Mouse (Mus musculus): ENCODE results near the gene Epha7.

Gene Epha7

DNA sequence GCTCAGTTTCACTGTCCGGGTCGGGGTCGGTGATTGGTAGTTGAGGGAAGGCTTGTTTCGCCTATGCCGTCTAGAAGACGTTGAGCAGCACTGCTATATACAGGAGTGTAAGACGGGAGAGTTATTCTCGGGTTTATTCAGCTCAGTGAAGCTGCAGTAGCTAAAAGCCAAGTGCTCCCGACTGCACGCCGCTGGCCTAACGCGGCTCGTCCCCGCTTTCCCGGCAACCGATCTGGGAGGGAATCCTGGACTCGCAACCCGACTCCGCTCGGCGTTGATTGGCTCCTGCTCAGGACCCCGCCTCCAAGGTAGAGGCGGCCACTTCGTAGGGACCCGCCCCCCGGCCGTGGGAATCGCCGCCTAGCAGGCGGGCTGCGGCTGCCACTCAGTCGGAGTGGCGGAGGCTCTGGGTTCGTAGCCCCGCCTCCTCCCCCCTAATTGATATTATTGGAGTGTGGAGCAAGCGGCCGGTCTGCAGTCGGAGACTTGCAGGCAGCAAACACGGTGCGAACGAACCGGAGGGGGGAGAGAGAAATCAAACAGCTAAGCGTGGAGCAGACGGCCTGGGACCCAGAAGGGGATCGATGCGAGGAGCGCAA lies at the start of gene Epha7:
Epha7 (plus strand) TSS at position 441 of the 599 bp plus-strand sequence.
- DNase-seq = peak; percentile 55

DNA sequence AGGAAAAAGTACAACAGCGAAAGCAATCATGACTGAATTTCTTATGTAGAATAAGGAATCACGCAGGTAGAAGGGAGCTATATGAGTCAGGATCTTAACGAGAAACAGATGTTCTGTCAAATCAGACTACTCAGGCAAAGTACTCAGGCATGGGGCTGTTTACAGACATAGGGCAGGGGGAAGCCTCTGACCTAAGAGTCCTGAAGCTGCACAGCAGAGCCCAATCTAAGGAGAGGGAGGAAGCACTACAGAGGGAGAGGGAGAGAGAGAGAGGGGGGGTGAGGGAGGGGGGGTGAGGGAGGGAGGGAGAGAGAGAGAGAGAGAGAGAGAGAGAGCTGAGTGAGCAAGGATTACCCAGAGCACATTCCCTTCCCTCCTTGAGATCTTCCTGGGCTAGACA lies 29.0 kb upstream of the Epha7 start:
- no peak for DNase-seq

DNA sequence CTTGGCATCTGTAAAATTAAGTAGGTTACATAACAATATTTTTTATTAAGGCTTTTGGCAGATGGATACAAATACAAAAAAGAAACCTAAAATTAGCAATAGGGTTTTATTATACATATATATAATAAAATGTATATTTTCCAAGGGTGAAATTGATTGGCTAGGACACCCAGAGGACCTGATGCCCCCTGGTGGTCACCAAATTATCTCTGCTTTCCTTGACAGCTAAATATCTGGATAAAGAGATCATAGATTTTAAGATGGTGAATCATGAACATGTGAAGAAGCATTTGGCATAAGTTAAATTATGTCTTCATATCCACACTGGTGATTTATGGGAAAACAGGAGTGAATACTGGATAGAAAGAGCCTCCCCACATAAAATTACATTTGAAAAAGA lies 4.1 kb upstream of the Epha7 start:
- DNase-seq = peak; percentile 19

DNA sequence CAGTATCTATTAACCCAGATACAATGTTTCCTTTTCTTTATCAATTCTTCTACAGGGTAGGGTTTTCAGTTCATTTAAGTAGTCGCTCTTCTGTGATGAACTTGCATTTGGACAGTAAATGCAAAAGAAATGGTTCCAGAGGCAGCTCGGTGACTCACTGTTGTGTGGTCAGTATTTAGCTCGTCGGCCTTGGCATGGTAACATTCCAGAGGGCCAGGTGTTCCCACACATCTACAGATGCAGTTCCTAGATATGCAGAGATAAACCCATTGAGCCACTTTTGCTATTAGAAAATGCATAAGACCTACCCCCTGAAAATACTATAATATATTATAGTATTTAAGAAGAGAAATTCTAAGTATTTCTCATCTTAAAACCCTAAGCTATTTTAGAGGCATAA lies 3.2 kb upstream of the Epha7 start:
- no peak for DNase-seq

DNA sequence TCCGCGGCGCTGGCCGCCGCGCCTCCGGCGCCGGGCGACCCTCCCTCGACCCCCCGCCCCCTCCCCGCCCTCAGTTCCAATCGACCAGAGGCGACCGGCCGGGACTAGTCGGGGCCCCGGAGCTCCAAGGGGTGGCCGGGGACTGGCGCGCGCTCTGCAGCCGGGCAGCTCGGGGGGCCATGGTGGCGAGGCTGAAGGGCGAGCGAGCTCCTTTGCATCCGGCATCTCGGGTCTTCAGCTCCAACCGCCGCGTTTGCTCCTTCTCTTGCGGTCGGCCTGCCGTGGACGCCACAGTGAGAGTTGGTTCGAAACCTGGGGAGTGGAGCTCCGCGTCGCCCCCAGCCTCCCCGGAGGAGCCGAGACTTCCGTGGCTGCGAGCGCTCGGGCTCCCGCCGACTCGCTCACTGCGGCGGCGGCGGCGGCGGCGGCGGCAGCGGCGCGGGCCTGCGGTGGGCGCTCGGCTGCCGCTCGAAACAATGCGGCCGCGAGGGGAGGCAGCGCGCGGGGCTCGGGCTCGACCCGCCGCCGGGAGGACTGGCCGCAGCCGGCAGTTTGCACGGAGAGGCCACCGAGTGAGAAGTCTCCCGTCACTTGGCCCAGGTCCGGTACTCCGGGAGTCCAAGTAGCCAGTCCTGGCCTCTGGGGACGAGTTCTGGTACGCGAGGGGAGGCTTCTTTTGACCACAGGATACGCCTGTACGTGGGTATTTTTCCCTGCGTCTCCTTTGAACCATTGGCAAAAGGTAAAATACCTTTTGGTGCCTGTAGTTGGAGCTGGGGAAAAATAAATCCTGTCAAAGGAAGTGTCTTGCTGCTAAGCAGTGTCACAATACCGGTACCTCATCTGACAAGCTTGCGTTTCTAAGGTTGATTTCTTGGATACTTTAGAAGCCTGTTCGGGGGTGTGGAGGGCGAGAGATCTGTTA lies 882 bp downstream of the Epha7 start:
- DNase-seq = peak; percentile 5

DNA sequence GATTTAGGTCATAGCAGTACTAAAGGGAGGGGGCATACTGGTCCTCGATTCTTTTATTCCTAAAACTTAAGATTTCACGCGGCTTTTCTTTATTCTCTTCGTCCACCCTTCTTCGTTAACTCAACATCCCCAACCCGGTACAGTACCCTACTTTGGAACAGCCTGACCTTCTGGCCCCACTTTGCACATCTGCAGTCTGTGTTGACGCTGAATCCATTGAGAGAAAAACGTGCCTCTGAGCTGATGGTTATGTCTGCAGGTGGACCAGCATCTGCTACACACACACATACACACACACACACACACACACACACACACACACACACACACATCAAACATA lies 1.5 kb downstream of the Epha7 start:
- DNase-seq = no peak

DNA sequence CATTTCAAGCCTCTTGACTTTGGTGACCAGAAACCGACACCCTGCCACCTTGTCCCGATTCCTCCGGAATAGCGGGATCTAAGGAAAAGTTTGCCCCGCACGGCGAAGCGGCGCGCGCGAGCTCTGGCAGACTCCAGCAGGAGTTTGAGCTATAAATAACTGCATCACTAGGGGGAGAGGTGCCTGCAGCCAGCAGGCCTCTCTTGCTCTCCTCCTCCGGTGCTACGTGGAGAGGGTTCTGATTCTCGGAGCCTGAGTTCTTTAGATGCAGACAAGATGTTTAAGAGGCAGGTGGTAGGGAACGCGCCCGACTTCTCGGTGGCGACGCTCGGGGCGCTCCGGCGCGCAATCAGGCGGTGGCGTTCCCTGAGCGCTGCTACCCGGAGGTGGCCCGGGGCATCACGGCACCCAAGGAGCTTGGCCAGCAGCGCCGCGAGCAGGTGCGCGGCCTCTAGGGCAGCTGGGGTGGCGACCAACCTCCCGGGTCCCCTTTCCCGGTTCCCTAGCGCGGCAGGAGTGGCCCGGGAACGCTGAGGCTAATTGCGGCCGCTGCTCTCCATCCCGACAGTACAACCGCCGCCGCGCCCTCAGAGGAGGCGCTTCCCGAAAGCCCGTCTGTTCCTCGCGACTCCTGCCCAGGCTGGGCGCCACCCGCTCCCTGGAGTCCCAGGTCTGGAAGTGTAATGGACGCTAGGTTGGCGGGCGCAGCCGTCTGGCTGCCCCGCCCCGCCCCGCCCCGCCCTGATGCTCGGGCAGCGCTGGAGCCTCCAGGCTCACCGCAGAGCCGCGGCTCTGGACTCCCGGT lies 2.1 kb downstream of the Epha7 start:
- peak; percentile 3 for DNase-seq

DNA sequence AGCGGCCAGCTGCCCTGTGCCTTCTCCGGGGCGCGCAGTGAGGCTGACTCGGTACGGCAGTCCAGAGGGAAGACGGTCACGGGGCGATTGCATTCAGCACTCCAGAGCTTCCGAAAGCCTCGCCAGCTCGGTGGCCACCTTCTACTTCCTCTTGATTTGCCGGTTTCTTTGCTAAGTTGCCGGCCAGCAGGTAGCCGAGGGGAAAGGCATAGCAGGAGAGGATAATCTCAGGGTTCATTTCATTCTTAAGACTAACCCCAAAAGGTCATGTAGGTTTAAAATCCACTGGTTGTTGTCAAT lies 2.6 kb downstream of the Epha7 start:
- no peak for DNase-seq

DNA sequence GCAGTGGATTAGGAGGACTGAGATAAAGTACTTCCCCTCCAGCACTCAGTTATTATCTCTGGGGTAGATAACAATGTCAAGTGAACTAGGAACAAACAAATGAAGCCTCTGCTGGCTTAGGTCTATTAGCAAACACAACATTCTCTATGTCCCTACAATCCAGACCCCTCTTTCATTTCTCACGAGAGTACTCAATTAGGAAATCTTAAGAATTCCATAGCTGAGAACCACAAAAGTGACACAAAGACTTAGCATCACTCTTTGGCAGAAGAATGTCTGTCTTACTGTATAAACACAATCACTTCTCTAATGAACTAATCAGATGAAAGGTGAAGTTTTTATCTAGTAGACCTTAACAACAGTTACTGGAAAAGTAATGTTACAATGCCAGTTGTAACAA lies 10.7 kb downstream of the Epha7 start:
- DNase-seq = no peak

DNA sequence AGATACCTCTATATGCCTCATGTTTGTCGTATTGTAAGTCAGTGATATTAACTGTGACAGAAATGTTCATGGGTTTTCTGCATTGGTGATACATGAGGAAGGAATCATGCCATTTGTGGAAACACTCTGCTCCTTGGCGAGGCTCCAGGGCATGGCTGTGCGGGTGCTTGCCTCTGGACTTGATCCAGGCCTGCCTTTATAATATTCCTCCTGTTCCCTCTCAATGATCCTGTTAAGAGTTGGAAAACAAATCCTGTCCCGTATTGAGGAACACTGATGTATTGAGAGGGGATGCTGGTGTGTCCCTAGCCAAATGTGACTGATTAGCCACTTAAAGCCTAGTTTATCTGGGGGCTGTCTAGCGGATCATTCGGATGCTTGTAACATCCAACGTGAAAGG lies 11.7 kb downstream of the Epha7 start:
- no peak for DNase-seq

DNA sequence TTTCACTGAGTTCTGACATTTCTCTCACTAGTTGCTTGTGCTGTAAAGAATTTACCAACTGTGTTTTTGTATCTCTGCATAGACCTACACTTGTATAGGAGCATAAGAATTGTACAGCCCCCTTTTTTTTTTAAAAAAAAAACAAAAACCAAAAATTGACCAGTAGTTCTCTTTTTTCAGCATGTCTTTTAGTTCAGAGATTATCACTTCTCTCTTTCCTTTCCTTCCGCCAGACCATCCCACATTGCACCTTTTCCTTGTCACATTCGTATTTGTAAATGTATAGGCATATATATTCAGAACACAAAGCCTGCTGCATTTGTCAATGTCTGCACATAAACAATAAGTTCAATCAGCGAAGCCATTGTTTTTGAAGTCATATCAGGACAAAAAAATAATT lies 24.7 kb downstream of the Epha7 start:
- no peak for DNase-seq

DNA sequence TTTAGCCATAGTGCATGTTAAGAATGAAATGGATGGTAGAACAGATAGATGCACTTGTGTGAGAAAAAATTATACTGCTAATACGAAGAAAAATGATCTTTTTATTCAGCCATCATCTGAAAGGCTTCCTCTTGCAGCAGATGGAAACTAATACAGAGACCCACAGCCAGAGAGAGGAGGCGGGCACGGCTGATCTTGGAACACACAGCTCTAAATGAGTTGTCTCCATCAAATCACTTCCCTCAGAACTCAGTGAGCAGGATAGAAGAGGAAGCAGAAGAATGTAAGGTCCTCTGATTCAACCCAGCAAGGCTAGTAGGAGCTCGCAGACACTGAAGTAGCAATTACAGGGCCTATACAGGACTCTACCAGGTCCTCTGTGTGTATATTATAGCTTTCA lies 33.4 kb downstream of the Epha7 start:
- no peak for DNase-seq

DNA sequence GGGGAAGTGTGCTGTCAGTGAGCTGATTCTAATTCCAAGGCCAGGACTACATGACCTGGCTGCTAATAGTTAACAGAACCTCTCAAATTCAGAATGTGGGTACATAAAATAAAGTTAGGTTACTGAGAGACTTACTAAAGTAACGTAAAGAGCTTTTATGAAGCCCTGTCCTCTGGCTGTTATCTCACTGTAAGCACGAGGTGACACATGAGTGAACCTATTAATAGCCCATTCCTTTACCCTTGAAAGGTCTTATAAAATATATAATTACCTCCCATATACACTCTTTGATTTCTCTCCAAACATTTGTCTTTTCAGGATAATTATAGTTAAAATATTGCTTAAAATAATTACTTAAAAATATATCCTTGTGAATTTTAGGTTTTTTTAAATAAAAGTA lies 37.5 kb downstream of the Epha7 start:
- no peak for DNase-seq

DNA sequence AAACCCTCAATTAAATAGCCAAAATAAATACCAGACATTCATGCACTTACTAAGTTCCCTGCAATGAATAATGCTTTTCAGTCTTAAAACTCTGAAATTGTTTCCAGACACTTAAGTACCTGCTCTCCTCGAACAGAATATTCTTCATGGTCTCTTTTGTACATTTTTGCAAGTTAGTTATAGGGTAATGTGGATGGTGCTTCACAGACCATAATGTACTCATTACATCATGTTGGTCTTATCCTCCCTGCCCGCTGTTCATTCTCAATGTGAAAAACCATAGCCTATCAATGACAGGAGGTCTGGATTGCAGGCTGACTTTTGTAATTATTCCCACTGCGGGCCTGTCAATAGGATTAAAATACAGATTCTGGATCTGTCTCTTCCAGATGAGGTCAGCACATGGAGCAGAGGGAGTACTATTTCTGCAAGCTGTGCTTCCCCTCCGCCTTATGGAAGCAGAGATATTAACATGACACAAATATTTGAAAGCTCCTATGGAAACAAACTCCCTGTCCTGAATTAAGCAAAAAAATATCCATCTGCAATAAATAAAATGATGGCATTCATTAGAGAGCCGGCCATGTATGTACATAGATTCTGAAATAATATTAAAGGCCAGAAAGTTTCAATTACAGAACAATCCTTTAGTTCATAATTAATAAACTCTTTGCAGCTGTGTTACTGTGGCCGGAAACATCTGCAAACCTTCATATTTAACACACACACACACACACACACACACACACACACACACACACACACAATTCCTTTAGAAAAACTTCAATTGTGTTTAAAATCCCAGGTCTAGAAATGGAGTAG lies 50.1 kb downstream of the Epha7 start:
- no peak for DNase-seq

DNA sequence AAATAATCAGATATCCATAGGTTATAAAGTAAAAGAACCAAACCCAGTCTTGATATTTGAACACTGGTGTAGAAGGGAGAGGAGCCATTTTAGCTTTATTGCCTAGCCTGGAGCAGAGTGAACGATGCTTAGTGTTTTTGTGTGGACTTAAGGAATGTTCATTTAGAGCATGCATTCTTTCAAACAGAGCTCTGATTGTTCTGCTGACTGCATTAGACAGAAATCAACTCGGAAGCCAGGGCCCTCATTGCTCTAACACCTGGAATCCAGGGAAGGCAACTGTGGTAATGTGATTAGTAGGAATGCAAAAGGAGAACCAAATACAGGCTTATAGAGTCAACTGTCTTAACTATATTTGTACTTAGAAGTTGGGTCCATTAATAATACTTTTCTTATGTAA lies 53.5 kb downstream of the Epha7 start:
- no peak for DNase-seq

DNA sequence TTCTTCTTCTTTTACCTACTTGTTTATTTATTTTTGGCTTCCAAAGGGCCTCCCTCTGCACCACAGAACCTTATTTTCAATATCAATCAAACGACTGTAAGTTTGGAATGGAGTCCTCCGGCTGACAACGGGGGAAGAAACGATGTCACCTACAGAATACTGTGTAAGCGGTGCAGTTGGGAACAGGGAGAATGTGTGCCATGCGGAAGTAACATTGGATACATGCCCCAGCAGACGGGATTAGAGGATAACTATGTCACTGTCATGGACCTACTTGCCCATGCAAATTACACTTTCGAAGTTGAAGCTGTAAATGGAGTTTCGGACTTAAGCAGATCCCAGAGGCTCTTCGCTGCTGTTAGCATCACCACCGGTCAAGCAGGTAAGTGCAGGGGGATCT lies 58.7 kb downstream of the Epha7 start:
- no peak for DNase-seq

DNA sequence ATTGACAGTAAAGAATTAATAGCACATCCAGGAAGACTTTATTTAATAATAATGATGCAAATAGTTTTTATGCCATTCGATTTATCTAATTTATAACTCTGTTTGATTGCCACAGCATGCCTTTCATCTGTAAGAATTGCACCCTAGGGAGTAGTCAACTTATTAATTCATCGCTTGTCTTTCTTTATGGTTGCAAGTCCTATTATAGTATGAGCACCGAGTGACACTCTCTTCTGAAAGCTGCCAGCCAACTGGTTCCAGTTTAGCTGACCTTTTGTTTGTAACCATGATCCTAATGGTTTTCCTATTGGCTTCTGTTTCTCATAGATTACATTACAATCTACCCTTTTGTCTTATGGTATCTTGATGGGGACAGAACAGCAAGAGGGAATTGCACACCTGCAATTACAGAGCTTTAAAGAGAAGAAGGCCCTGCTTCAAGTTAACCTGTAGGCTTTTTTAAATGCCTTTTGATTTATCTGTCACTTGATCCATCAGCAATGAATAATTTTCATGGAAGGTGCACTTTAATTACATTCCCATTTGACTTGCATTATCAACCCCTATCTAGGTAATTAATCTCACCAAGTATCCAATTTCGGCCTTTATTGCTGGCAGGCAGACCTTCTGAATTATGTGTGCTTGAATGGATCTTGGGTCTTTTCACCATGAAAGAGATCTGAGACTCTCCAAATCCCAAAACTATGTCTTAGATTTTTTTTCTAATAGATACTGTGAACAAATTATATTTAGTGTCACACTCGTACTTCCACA lies 68.5 kb downstream of the Epha7 start:
- no peak for DNase-seq

DNA sequence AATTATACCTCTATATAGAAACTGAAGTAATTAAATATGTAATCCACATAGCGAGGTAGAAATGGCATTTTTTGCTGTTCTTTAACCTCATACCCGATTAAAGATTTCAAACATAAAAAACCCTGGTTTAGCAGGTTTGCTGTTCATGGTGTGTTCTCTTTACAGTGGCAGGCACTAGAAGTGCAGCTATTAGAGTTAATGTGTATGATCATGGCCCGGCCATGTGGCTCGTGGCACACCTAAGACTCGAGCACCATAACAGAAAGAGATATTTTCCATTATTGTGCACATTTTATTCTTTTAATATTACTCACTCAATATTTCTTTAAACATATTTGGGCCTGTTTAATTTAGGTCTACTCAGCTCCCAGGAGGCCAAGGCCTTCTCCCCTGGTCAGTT lies 76.7 kb downstream of the Epha7 start:
- DNase-seq = no peak

DNA sequence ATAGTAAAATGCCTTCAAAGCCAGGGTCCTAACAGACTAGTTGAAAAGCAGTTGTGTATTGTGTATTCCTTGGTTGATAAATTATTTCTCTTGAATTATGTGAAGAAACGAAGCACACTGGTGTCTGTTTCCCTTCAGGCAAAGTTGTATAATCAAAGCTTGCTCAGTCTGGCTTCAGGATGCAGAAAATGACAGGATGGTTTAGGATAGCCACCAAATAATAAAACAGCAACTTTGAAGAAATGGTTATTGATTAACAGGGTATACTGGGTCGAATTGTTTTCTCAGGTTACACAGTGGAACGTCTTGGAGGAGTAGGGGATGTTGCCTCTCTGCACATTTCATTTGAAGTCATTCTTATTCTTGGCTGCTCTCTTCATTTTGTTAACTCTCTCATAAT lies 77.2 kb downstream of the Epha7 start:
- no peak for DNase-seq

DNA sequence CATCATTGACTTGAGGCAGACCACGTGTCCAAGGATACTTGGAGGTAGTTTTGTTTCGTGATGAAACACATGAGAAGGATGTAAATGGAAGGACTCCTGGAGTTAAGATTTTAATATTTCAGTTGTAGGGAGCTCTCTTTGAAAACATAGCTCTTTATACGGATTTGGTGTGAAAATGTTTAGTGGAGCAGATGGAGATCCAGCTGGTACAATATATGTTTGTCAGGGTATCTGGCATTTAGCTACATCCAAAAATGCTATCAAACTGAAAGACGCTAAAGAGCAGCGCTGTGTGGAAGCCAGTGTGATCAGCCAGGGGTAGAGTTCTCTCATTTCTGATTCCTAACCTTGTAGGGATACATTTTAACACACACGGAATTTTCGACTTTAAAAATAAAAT lies 82.5 kb downstream of the Epha7 start:
- DNase-seq = no peak

DNA sequence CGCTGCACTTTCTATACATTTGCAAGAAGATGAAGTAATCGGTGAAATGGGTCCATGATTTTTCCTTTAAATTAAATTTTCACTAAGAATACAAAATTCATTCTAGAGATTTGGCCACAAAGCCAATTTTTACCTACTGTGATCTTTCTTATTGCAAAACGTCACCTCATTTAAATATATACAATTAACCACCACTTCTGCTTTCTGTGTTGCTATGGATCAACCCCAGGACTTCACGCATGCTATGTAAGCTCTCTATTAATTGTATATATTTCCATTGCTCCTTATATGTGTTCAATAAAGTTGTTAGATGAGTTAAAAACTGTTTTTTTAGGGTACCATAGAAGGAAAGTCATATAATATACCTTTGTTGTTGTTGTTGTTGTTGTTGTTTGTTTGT lies 86.4 kb downstream of the Epha7 start:
- DNase-seq = no peak

DNA sequence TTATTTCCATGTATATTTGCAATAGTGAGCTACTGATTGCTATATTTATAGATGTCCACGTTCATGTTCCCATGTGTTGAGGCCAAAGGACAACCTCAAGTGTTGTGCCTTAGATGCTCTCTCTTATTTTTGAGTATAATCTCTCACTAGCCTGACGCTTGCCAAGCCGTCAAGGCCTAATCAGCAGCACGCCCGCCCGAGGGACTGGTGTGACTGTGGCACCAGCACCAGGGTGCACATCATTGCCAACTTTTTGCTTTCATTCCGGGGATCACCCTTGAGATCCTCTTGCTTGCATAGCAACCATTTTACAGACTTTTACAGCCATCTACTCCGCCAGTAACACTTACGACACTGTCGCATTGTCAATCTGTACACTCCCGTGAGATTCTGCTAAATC lies 86.9 kb downstream of the Epha7 start:
- no peak for DNase-seq
